Mouse (Mus musculus): ENCODE results near the gene Lrrc3b. TPM values are rescaled to one million over a fixed set of nuclear protein-coding genes. Genes with fewer than 3 reads are reported as not detected.

The Lrrc3b gene
- 11.8 and 15.3 TPM in 2 replicates for polyA plus RNA-seq (2021; fragmentation: Nextera tagmentation)
- long read RNA-seq, experiment 1, transcript Lrrc3b-203 (2 exons, 1,426 nt): minor isoform, 6 of 61 reads
- long read RNA-seq, experiment 1, transcript Lrrc3b-201 (2 exons, 1,655 nt): major isoform, 49 of 61 reads
- long read RNA-seq, experiment 1, partial matches to known transcripts: 1 of 61 reads
- long read RNA-seq, experiment 1, other reads (novel, unspliced or antisense): 5 of 61 reads
- long read RNA-seq, experiment 2, transcript Lrrc3b-201 (2 exons, 1,655 nt): major isoform, 8 of 15 reads
- long read RNA-seq, experiment 2, partial matches to known transcripts: 5 of 15 reads
- long read RNA-seq, experiment 2, other reads (novel, unspliced or antisense): 1 of 15 reads

GRCm38 (mm10) chr14:15438485-15439157 is at the start of gene Lrrc3b:
Gene Lrrc3b, minus strand, starts transcription at chr14:15438987.

Data from left cerebral cortex, adult 6 months (tissue).